Mouse (Mus musculus) erythroblast, adult 5-6 weeks (primary cell): Measurements from ENCODE around the gene Skp2. TPM values are rescaled to one million over a fixed set of nuclear protein-coding genes. Genes with fewer than 3 reads are reported as not detected.
"Not testable (repeated sequence)": the region's sequence is repeated elsewhere in the genome, so short reads cannot be mapped to it uniquely, and the experiment has no call there.

ENCODE experiments used
- ATAC-seq: replicated peaks from 2 replicates; pipeline ENCODE4 v1.8.0; 2016; ENCODE audit warnings: moderate number of reproducible peaks, mild to moderate bottlenecking, moderate TSS enrichment, inconsistent platforms; ENCODE audit not compliant: poor library complexity, low FRiP score, severe bottlenecking
- total RNA-seq, 2 experiments: library from RNA; stranded (forward) in 1 of 2; stranded (reverse) in 1 of 2; fragments of 150-400 nt in 1 of 2; fragments of 200-764, 138-1000 nt in 1 of 2; gene quantifications; 2 replicates each; pipeline versions ENCODE4 v1.2.3 to v1.2.4; 2015 to 2017; ENCODE audit warnings: low replicate concordance in 2 of 2

Gene Skp2
- 10.2 and 12.5 TPM in 2 replicates for total RNA-seq (2015; ENCODE audit: low replicate concordance)
- 9.6 and 12.3 TPM in 2 replicates for total RNA-seq (2017; ENCODE audit: low replicate concordance)

GRCm38 (mm10) chr15:9155325-9155724, at the start of gene Skp2:
Gene Skp2, minus strand, starts transcription at chr15:9155425.
- ATAC-seq, result no peak

GRCm38 (mm10) chr15:9198421-9198820, 43.2 kb upstream of the Skp2 start:
- ATAC-seq, result no peak

- ATAC-seq, result not testable (repeated sequence)
Measured at GRCm38 (mm10) chr15:9192685-9193084, 37.5 kb upstream of the Skp2 start.

GRCm38 (mm10) chr15:9189796-9190195, 34.6 kb upstream of the Skp2 start:
- ATAC-seq, result no peak

- ATAC-seq, result no peak
Measured at GRCm38 (mm10) chr15:9183995-9184394, 28.8 kb upstream of the Skp2 start.

GRCm38 (mm10) chr15:9177038-9177437, 21.8 kb upstream of the Skp2 start:
- ATAC-seq, result no peak

GRCm38 (mm10) chr15:9164125-9164524, 8.9 kb upstream of the Skp2 start:
- ATAC-seq, result no peak

GRCm38 (mm10) chr15:9162557-9163070, 7.4 kb upstream of the Skp2 start:
- ATAC-seq, result no peak

- peak; percentile 59 for ATAC-seq
Measured at GRCm38 (mm10) chr15:9140684-9141171, 14.5 kb downstream of the Skp2 start.

- peak; percentile 99 for ATAC-seq
Measured at GRCm38 (mm10) chr15:9140252-9140680, 15.0 kb downstream of the Skp2 start, which contains the start of gene Lmbrd2. Gene Lmbrd2, plus strand, starts transcription at chr15:9140550.

GRCm38 (mm10) chr15:9139447-9139846, 15.8 kb downstream of the Skp2 start:
- ATAC-seq, result 0 out of 2 replicates have a peak, but pooled peaks have one; percentile 9

GRCm38 (mm10) chr15:9134891-9135507, 20.2 kb downstream of the Skp2 start:
- no peak for ATAC-seq

GRCm38 (mm10) chr15:9132693-9133443, 22.4 kb downstream of the Skp2 start:
- no peak for ATAC-seq

- no peak for ATAC-seq
Measured at GRCm38 (mm10) chr15:9131499-9131888, 23.7 kb downstream of the Skp2 start.

- ATAC-seq, result no peak
Measured at GRCm38 (mm10) chr15:9130772-9131498, 24.3 kb downstream of the Skp2 start.

GRCm38 (mm10) chr15:9127051-9127791, 28.0 kb downstream of the Skp2 start:
- ATAC-seq, result no peak

- no peak for ATAC-seq
Measured at GRCm38 (mm10) chr15:9124856-9125255, 30.4 kb downstream of the Skp2 start.

- ATAC-seq, result no peak
Measured at GRCm38 (mm10) chr15:9122989-9123388, 32.2 kb downstream of the Skp2 start.

- ATAC-seq, result peak; percentile 87
Measured at GRCm38 (mm10) chr15:9120081-9120480, 35.1 kb downstream of the Skp2 start.
